Mouse (Mus musculus) kidney, adult 10 weeks (tissue): ENCODE results near the gene Xylt2. TPM values are rescaled to one million over a fixed set of nuclear protein-coding genes. Genes with fewer than 3 reads are reported as not detected.

Experiments
- polyA plus RNA-seq: library from polyadenylated mRNA; stranded (reverse); fragments of 350-450 nt; fragmentation: Illumina TruSeq; extraction: RNeasy Lipid Tissue Mini Kit (QIAGEN cat#74804); gene quantifications from one replicate; pipeline ENCODE4 v1.2.3, GENCODE M21; 2014; ENCODE audit warnings: low read depth, low replicate concordance

Gene Xylt2
- 0.93 TPM for polyA plus RNA-seq

GRCm38 (mm10) chr11:94676754-94677606 lies at the start of gene Xylt2:
TSS of gene Xylt2 (minus strand) at chr11:94677515.

GRCm38 (mm10) chr11:94704472-94704871 lies 27.2 kb upstream of the Xylt2 start, which contains the start of gene Gm11541:
TSS of gene Gm11541 (minus strand) at chr11:94704499.

DNA sequence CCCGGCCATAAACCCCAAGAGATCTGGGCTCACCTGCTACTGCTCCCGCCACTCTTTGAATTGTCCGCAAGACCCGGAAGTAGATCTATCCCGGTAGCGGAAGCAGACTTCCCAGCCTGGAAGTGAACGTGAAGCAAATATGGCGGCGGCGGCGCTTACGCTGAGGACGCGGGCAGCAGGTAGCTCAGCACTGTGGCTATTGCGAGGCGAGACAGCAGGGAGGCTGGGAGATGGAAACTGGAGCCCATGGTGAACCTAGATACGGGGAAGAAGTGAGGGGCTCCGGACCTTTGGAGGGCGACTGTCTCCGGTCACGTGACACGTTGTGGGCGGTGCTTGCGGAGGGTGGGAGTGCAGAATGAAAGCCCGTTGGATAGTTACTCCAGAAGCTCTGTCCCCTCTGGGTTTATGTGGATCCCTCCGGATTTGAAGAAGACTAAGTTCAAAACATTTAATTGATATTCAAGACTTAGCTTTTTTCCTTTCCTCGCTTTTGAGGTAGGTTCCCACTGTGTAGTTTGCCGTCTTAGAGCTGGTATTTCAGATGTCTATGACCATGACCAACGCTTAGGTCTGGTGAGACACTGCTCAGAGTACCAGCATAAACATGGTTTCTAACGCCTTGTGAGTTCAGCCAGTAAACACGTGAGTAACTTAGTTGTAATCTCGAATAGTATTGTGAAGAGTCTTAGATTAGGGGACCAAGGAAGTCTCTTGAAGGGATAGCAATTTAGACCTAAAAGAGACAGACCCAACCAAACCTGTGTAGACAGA lies 23.5 kb downstream of the Xylt2 start, which contains the start of the genes Mrpl27 and Eme1:
Gene Mrpl27 (plus strand): TSS at position 105 of the 774 bp plus-strand sequence.
Gene Eme1 (minus strand): TSS at position 302 of the 774 bp plus-strand sequence.

DNA sequence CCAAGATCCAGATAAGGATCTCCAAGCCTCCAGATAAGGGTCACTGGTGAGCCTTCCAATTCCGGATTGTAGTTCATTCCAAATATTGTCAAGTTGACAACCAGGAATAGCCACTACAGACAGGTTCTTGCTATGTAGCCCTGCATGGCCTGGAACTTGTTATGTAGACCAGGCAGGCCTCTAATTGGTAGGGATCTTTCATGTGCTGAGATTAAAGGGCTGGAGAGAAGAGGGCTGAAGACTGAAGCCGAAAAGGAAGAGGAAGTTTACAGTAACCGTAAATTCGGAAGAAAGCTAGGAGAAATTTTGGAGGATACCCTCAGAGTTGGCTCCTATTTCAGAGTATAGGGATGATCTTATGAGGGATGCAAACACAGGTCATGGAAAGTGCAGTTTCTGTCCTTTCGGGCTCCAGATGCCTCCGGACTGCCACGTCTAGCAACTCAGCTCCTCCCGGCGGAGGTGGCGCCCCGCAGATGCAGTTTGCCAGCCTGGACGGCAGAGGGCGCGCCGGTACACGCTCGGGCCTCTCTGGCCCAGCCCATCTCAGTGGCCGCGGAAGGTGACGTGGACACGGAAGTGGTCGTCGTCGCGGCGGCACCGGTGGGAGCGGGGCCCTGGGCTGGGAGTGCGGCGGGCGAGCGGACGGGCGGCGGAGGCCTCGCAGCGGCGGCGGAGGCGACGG lies 48.0 kb downstream of the Xylt2 start, which contains the start of gene Lrrc59:
Gene Lrrc59 (plus strand): TSS at position 569 of the 685 bp plus-strand sequence.

Other genes with a start within 250 kb of the Xylt2 start
- gene Cacna1g, start 203.3 kb downstream of the Xylt2 start, polyA plus RNA-seq: not detected
- not detected for gene Spata20, start 191.3 kb downstream of the Xylt2 start, polyA plus RNA-seq
- 1.8 TPM for gene Epn3, start 177.5 kb downstream of the Xylt2 start, polyA plus RNA-seq
- 0.40 TPM for gene Mycbpap, start 155.8 kb downstream of the Xylt2 start, polyA plus RNA-seq
- 5.1 TPM for gene Rsad1, start 128.3 kb downstream of the Xylt2 start, polyA plus RNA-seq
- gene Chad, start 112.5 kb downstream of the Xylt2 start, polyA plus RNA-seq: not detected
- 12.4 TPM for gene Acsf2, start 75.6 kb downstream of the Xylt2 start, polyA plus RNA-seq
- gene Lrrc59, start 47.7 kb downstream of the Xylt2 start, polyA plus RNA-seq: 35.2 TPM
- gene Mrpl27, start 23.7 kb downstream of the Xylt2 start, polyA plus RNA-seq: 26.8 TPM
- gene Eme1, start 23.6 kb downstream of the Xylt2 start, polyA plus RNA-seq: not detected
- gene Gm11541, start 27.0 kb upstream of the Xylt2 start, polyA plus RNA-seq: not detected
- gene Cdc34b, start 64.3 kb upstream of the Xylt2 start, polyA plus RNA-seq: not detected
- gene Tmem92, start 105.2 kb upstream of the Xylt2 start, polyA plus RNA-seq: not detected